Mouse (Mus musculus) stomach, embryonic 16.5 days (tissue): ENCODE measurements around the gene Smurf1. TPM values are rescaled to one million over a fixed set of nuclear protein-coding genes. Genes with fewer than 3 reads are reported as not detected.

Source experiments
- ATAC-seq: fragments of 200-750 bp; cut with Nextera tagmentation; 2 replicates; pipeline ENCODE4 v1.8.0; 2017; ENCODE audit warnings: moderate number of reproducible peaks, moderate TSS enrichment; ENCODE audit not compliant: insufficient read depth, low FRiP score
- H3K27ac ChIP-seq: fragments of 300-500 bp; sonication (generic); 2 replicates; pipeline ENCODE4 v1.5.1; 2014; ENCODE audit warnings: low read length
- H3K27me3 ChIP-seq: fragments of 300-500 bp; sonication (generic); 2 replicates; pipeline ENCODE4 v1.6.1; 2014; ENCODE audit warnings: low read length, control low read depth, mixed read lengths; ENCODE audit not compliant: control insufficient read depth, insufficient read depth
- H3K36me3 ChIP-seq: fragments of 300-500 bp; sonication (generic); 2 replicates; pipeline ENCODE4 v1.6.1; 2014; ENCODE audit warnings: low read length; ENCODE audit not compliant: control insufficient read depth, insufficient read depth
- H3K4me1 ChIP-seq: fragments of 300-500 bp; sonication (generic); 2 replicates; pipeline ENCODE4 v1.6.1; 2014; ENCODE audit warnings: low read length, control low read depth, mixed read lengths; ENCODE audit not compliant: control insufficient read depth, insufficient read depth
- H3K4me2 ChIP-seq: fragments of 300-500 bp; sonication (generic); 2 replicates; pipeline ENCODE4 v1.6.1; 2014; ENCODE audit warnings: low read depth, low read length, mixed read lengths
- H3K4me3 ChIP-seq: fragments of 300-500 bp; sonication (generic); replicated peaks from 2 replicates; pipeline ENCODE4 v1.5.1; 2014; ENCODE audit warnings: mild to moderate bottlenecking, low read length
- H3K9ac ChIP-seq: fragments of 300-500 bp; sonication (generic); 2 replicates; pipeline ENCODE4 v1.6.1; 2014; ENCODE audit warnings: low read length
- H3K9me3 ChIP-seq: fragments of 300-500 bp; sonication (generic); replicated peaks from 2 replicates; pipeline ENCODE4 v1.6.1; 2016; ENCODE audit warnings: low read length, control low read depth; ENCODE audit not compliant: control insufficient read depth
- WGBS: fragments of 180-500 bp; shearing (Covaris S2); extraction: QIAGEN DNeasy Blood & Tissue Kit; methylation state at CpG from one replicate; pipeline ENCODE4 v1.1.7; 2014; 5-methylcytosine and 5-hydroxymethylcytosine counted together
- polyA plus RNA-seq: library from polyadenylated mRNA; unstranded; fragments of >200 nt; fragmentation: Nextera tagmentation; extraction: Ambion mirVana; gene quantifications from 2 replicates; pipeline ENCODE4 v1.2.1, GENCODE M21; 2015

Smurf1 gene
- polyA plus RNA-seq, 1 experiment from 2014 or later, result 7.0 TPM

- Histone ChIP-seq H3K9ac (no peak overlapping the region), H3K4me1 (peaks cover 27% of the 10 kb centered on the region), H3K36me3 (no peaks in the 10 kb centered on the region), H3K27me3 (no peaks in the 10 kb centered on the region), H3K9me3 (no peaks in the 10 kb centered on the region), H3K4me3 (no peak overlapping the region), H3K27ac (no peak overlapping the region), H3K4me2 (no peak overlapping the region)
- no peak for ATAC-seq
- WGBS, result 49% methylated on average over 4 of the region's 4 CpGs
Measured at GRCm38 (mm10) chr5:144933486-144933885, 32.2 kb downstream of the Smurf1 start.

- Histone ChIP-seq H3K4me1 (peaks cover 35% of the 10 kb centered on the region), H3K4me3 (no peak overlapping the region), H3K9me3 (no peaks in the 10 kb centered on the region), H3K27me3 (no peaks in the 10 kb centered on the region), H3K27ac (no peak overlapping the region), H3K36me3 (no peaks in the 10 kb centered on the region), H3K4me2 (no peak overlapping the region), H3K9ac (no peak overlapping the region)
- no peak for ATAC-seq
- WGBS, result 83% methylated on average over 5 of the region's 5 CpGs
Measured at GRCm38 (mm10) chr5:144931841-144932240, 33.8 kb downstream of the Smurf1 start.

- no peak for ATAC-seq
- H3K27ac ChIP-seq, result 0 out of 2 replicates have a peak overlapping the region, but pooled peaks have one; percentile 24
- H3K27me3 ChIP-seq, result no peaks in the 10 kb centered on the region
- no peaks in the 10 kb centered on the region for H3K36me3 ChIP-seq
- no peak overlapping the region for H3K9ac ChIP-seq
- H3K4me1 ChIP-seq, result peaks cover 20% of the 10 kb centered on the region
- no peak overlapping the region for H3K4me2 ChIP-seq
- no peaks in the 10 kb centered on the region for H3K9me3 ChIP-seq
- no peak overlapping the region for H3K4me3 ChIP-seq
- WGBS, result 51% methylated on average over 11 of the region's 11 CpGs
Measured at GRCm38 (mm10) chr5:144928856-144929713, 36.6 kb downstream of the Smurf1 start.

- Histone ChIP-seq H3K9me3 (no peaks in the 10 kb centered on the region), H3K36me3 (no peaks in the 10 kb centered on the region), H3K27me3 (no peaks in the 10 kb centered on the region), H3K27ac (no peak overlapping the region), H3K4me1 (peaks cover 23% of the 10 kb centered on the region), H3K4me3 (no peak overlapping the region), H3K4me2 (no peak overlapping the region), H3K9ac (no peak overlapping the region)
- no peak for ATAC-seq
- WGBS, result 88% methylated on average over 2 of the region's 2 CpGs
Measured at GRCm38 (mm10) chr5:144926275-144926674, 39.4 kb downstream of the Smurf1 start.

GRCm38 (mm10) chr5:144923351-144923750 lies 42.3 kb downstream of the Smurf1 start:
- Histone ChIP-seq H3K4me2 (no peak overlapping the region), H3K4me1 (peaks cover 30% of the 10 kb centered on the region), H3K9me3 (no peaks in the 10 kb centered on the region), H3K9ac (no peak overlapping the region), H3K27ac (no peak overlapping the region), H3K36me3 (no peaks in the 10 kb centered on the region), H3K4me3 (no peak overlapping the region), H3K27me3 (no peaks in the 10 kb centered on the region)
- 52% methylated on average over 6 of the region's 6 CpGs for WGBS
- no peak for ATAC-seq

- no peak overlapping the region for H3K4me2 ChIP-seq
- no peak overlapping the region for H3K9ac ChIP-seq
- no peaks in the 10 kb centered on the region for H3K9me3 ChIP-seq
- peaks cover 30% of the 10 kb centered on the region for H3K4me1 ChIP-seq
- no peak for ATAC-seq
- H3K27ac ChIP-seq, result no peak overlapping the region
- no peaks in the 10 kb centered on the region for H3K27me3 ChIP-seq
- no peak overlapping the region for H3K4me3 ChIP-seq
- WGBS, result 84% methylated on average over 8 of the region's 8 CpGs
- no peaks in the 10 kb centered on the region for H3K36me3 ChIP-seq
Measured at GRCm38 (mm10) chr5:144919790-144920189, 45.9 kb downstream of the Smurf1 start.

- no peaks in the 10 kb centered on the region for H3K36me3 ChIP-seq
- H3K9me3 ChIP-seq, result no peaks in the 10 kb centered on the region
- peaks cover 30% of the 10 kb centered on the region for H3K4me1 ChIP-seq
- H3K4me2 ChIP-seq, result no peak overlapping the region
- no peak overlapping the region for H3K27ac ChIP-seq
- 72% methylated on average over 9 of the region's 9 CpGs for WGBS
- no peaks in the 10 kb centered on the region for H3K27me3 ChIP-seq
- H3K4me3 ChIP-seq, result no peak overlapping the region
- no peak overlapping the region for H3K9ac ChIP-seq
- ATAC-seq, result no peak
Measured at GRCm38 (mm10) chr5:144919194-144919593, 46.5 kb downstream of the Smurf1 start.

- Histone ChIP-seq H3K27ac (no peak overlapping the region), H3K4me1 (peaks cover 30% of the 10 kb centered on the region), H3K9me3 (no peaks in the 10 kb centered on the region), H3K36me3 (no peaks in the 10 kb centered on the region), H3K4me2 (no peak overlapping the region), H3K9ac (no peak overlapping the region), H3K27me3 (no peaks in the 10 kb centered on the region), H3K4me3 (no peak overlapping the region)
- ATAC-seq, result no peak
- WGBS, result 64% methylated on average over 8 of the region's 8 CpGs
Measured at GRCm38 (mm10) chr5:144918204-144918603, 47.4 kb downstream of the Smurf1 start.

GRCm38 (mm10) chr5:144917172-144917571 lies 48.5 kb downstream of the Smurf1 start:
- Histone ChIP-seq H3K27me3 (no peaks in the 10 kb centered on the region), H3K36me3 (no peaks in the 10 kb centered on the region), H3K9me3 (no peaks in the 10 kb centered on the region), H3K9ac (no peak overlapping the region), H3K4me3 (no peak overlapping the region), H3K4me2 (no peak overlapping the region), H3K27ac (no peak overlapping the region; the same call in 1 of the 2 replicates), H3K4me1 (peaks cover 35% of the 10 kb centered on the region)
- ATAC-seq, result no peak
- WGBS, result 67% methylated on average over 6 of the region's 6 CpGs
